Mouse (Mus musculus) A20 (cell line): Measurements from ENCODE around the gene Sdk1.

ENCODE experiments used
- DNase-seq: peaks from one replicate; pipeline ENCODE4 v3.0.0-alpha.2; 2011; ENCODE audit warnings: low read depth, low spot score

Sdk1 gene

DNA sequence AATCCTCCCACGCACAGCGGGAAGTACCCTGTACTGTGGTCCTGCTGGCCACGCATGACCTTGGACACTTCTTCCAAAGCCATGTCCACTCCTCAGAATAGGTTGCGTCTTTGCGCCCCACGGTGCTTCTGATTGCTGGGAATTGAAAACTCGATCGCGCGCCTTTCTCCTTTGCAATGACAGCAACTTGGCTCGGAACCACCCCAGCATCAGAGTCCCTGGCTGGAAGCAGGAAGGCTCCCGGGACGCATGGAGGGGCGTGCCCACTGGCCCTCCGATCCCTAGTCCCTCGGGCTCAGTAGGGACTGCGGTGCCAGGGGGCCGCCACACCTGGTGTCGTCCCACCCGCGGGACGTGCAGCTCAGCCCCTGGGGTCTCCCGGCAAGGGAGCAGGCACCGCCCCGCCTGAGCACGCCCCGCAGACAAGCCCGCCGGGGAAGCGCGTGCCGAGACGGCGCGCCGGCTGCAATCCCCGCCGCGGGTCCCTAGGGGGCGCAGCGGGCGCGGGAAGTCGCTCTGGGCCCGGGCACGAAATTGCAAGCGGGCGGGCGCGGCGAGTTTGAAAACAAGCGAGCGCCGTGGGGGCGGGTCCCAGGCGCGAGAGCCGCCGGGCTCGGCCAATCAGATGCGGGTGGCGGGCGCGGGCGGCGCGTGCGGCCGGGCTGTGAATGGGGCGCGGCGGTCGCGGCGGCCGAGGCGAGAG, at the start of gene Sdk1:
Gene Sdk1, plus strand, starts transcription at position 650 of the 703 bp plus-strand sequence.
- DNase-seq, result no peak

DNA sequence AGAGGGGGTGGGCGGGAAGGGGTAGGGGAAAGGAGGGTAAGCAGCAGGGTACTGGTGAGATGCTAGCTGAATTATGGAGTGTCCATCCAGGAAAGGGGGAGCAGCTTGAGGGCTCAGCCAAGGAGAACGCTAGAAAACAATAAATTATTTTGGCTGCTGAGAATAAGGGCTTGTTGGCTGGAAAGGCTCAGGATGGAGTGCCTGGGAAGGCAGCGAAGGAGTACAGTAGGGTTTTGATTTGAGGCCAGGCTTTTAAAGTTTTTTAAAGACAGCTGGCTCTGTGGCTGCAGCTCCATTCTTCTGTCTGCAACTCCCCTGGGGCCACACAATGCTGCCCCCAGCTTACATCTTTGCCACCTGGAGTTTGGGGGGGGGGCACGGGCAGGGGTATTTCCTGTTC, 44.0 kb upstream of the Sdk1 start:
- no peak for DNase-seq

DNA sequence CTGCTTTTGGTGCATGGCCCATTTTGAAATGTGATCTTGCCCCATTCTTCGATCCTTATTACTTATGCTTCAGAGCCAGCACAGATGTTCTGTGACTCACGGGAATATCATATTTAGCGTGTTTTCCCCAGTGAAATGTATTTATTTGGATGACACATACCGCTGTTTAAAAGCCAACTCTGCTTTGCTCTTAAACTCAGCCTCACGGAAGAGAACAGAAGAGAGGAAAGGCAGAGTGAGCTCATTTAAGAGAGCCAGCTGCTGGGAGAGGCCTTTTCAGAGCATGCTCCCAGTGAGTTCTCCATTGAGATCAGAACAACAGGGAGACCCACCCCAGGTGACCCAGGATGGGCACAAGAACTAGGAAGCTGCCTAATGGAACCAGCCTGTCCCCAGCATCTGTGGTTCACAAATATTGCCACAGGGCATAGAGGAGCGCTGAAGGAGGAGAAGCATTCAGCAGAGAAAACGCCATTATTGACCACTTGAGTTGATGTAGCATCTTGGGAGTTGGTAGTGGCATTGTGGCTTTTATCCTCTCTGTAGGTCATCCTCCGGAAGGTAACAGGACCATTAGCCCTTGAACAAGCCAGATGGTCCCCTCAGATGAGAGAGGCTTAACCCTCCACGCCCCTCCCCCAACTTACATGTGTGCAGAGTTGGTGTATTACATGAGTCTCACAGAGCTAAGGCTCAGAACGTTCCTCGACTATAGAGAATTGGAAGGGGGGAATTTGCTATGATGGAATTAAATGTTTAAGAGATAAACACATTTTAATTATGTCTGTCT, 38.8 kb upstream of the Sdk1 start:
- DNase-seq, result no peak

DNA sequence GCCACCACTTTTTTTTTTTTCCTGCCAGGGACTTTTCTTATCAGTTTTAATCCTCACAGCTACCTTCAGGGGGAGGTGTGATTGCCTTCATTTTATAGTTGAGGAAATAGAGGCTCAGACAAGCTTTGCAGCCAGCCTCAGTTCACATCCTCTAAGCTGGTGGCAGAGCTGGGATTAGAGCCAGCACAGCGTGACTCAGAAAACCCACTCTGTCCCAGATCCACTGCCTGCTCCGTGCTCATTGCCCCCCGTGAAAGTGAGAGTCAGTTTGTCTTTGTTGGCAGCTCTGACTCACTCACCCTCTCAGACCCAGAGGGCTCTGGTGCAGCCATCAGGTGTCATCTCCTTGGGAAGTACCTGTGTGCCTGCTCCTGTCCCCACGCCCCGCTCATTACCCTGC, 34.2 kb upstream of the Sdk1 start:
- DNase-seq, result no peak

DNA sequence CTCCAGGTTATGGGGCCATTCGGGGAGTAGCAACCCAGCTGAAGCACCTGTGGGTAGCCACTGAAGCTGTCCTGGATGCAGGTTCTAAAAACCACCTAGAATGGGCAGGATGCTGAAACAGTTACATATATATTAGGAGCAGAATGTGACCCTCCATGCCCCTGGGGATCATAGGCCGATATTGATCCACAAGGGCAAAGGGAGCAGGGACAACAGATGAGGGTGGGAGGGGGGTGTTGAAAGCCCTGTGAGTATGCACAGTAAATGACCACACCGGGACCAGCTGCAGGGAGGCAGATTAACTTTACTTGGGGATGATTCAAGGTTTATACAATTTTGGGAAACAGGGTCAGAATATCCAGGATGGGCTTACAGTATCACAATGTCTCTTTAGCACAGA, 16.0 kb upstream of the Sdk1 start:
- no peak for DNase-seq

DNA sequence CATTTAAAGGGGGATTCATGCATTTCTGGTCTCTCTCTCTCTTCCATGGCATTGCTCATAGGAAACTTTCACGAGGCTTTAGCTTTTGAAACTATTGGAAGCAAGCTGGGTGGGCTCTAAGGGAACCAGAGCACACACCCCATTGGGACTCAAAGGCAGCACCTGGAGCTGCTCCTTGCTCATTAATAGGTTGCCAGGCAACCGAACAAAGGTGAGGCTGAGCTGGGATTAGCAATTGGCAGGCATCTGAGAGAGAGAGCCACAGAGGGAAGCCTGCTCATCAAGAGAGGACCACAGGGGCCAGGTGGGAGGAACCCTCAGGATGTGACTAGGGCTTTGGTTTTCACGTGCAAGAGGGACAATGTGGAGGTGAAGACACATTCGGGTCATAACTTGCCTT, 7.0 kb upstream of the Sdk1 start:
- DNase-seq, result no peak

DNA sequence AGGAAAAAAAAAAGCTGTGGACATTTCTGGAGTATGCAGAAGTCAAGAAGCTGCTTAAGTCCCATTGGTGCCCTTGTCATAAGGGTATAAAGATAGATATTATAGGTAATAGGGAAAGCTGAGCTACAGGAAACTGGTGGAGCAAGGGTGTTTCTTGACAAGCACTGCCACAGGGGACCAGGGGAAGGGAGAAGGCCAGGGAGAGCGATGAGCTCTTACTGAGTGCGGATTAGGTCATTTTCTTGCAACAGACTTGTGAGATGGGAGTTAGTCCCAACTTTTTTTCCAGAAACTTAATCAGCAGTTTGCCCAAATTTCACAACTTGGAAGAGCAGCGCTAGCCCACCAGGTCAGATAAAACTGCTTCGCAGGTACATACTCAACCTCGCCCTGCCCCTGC, 1.9 kb upstream of the Sdk1 start:
- DNase-seq, result no peak

DNA sequence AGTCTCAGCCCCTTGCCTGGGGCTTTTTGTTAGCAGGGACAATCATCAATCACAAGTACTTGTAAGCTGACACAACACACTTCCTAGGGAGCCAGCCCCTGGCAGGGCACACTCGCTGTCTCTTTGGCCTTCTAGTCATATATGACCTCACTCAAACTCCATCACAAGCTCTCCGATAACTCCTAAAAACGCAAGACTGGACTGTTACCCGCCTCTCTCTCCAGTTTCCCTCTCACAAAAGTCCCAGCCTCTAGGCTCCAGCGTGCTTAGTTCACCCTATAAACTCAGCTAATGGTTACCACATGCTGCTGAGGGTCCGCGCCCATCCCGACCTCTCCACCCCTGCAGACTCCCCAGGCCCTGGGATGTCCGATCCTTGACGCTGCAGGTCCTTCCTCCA, 849 bp upstream of the Sdk1 start:
- no peak for DNase-seq

DNA sequence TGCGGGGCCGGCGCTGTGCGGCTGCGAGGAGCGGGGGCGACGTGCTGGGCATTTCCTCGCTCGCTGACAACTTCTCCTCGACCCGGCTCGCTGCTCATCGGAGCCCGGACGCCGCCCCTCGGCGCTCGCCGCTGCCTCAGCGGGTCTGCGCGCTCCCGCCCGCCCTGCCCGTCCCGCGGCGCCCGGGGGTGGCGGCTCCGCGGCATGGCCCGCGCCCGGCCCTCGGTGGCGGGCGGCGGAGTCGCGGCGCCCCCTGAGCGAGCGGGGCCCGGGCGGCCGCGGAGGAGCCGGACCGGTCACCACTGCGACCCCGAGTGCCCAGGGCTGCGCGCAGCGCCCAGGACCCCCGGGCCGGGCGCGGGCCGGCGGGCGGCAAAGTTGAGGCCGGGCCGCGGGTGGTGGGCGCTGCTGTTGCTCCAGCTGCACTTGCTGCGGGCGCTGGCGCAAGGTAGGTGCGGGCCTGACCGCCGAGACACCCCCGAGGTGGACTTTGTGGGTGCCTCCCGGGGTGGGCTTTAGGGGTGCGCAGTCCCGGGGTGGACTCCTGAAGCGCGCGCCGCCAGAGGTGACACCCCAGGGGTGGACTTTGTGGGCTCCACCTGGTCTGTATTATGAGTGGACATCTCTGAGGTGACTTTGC, 475 bp downstream of the Sdk1 start:
- DNase-seq, result no peak

DNA sequence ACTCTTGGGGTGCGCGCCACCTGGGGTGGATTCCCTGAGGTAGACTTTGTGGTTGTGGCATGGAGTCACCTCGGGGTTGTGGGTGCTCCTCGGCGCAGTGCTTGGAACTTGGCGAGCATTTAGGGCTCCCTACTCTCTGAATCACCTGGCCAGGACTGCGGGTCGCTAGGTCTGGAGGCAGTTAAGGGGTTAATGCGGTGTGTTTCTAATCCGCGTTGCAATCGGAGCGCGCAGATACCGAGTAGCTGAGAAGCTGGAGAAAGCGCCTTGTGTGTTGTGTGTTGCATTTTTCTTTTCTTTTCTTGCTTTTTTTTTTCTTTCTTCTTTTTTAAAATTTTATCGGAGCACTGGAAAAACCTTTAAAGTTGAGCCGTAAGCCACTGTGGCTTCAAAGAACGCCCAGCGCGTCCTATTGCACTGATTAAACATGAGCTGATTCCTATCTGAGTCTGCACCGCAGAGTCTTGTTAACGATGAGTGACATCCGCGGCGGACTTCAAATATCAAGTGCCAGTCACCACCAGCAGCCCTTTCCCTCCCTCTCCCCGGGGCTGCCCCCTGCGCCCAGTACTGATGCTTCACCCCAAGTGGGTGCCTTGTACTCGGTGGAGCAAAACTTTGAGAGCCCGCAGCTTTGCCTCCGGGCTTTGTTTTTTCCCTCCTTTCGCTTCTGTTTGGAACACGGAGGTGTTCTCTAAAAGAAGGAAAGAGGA, 2.1 kb downstream of the Sdk1 start:
- DNase-seq, result no peak

DNA sequence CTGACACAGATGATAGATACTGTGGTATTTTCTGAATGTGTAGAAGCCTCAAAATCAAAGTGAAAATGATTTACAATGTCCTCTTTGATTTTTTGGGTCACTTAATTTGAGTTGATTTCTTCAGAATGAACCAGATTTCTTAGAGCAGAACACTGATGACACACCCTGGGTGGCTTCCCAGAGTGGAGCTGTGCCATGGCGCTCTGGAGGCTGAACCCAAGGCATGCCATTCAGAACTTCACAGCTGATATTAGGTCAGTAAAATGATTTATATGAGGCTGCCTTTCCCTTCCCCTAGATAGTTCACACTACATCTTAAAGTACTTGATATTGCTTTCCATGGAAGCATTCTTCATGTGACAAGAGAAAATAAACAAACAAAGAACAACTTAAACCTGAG, 23.0 kb downstream of the Sdk1 start:
- no peak for DNase-seq

DNA sequence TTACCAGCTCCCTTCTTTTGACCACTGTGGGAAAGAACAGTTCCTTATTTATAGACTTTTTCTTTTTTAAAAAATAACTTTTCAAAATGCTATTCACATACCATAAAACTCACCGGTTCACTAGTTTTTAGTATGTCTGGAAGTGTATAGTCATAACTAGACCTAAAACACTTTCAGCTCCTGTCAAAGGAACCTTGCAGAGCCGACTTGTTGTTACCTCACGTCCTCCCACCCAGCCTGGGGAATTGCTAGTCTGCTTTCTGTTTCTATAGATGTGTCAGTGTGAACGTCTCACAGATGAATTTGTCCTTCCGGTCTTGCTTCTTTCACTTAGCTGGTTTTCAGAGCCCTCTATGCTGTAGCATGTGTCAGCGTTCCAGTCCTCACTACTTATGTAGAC, 35.8 kb downstream of the Sdk1 start:
- no peak for DNase-seq

DNA sequence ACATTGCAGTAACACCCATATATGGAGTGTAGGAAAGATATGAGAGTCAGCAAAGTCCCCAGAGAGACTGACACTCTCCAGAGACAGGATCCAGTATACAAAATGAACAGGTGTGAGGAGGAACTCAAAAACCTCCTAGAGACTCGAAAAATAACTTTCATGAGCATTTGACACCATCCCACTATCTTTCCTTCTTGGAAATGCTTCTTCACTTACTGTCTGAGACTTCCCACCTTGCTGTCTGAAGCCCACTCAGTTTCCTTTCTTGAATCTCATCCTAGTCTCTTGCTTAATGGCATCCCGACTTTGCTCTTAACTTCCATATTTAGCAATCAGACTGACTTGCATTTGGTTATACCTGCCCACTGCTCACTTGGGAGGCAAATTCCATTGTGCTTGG, 40.5 kb downstream of the Sdk1 start:
- no peak for DNase-seq

DNA sequence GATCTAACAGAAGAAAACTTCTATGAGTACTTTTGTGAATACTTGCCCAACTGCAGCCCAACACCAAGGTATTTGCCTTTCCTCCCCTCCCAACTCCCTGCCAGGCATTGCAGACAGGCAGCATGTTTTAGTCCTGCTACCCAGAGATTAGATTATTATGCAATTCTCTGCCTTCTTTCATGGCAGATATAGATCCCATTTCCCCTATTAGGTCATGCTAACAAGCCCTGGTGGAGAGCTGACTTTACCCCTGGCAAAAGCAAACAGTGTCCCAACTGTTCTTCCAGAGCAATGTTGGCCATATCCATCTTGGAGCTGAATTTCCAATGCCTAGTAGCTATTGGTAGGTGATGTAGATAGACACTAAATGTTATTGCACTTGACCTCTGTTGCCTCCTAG, 48.3 kb downstream of the Sdk1 start:
- DNase-seq, result no peak

DNA sequence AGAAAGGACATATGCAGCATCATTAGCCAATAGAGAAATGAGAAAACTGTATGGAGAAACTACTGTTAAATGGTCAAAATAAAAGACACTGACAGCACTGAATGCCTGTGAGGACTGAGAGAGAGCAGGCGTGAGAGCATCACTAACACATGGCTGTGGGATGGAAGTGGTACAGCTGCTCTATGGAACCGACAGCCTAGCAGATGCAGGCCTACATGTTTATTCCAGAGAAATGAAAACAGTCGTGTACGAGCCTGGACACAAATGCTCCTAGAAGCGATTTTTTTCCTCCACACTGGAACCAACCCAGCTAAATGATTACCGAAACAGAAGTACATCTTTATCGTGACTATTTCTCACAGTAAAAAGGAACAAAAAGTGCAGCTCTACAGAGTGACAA, 54.0 kb downstream of the Sdk1 start:
- DNase-seq, result no peak

DNA sequence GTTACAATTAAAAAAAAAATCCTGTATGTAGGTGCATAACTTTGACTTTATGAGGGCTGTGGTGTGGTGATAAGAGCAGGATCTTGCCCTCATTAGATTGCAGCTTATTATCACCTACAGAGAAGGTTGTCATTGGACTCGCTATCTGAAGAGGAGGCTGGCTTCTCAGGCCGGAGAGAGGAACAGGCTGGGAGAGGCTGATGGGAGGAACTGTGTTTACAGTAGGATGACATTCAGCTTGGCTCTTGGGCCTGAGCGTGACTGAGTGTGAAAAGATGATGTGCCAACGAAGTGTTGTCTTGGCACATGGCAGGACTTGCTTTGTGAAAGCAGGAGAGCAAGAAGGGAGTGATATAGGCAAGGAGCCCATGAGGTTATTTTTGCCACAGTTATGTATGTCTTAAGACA, 61.0 kb downstream of the Sdk1 start:
- no peak for DNase-seq

DNA sequence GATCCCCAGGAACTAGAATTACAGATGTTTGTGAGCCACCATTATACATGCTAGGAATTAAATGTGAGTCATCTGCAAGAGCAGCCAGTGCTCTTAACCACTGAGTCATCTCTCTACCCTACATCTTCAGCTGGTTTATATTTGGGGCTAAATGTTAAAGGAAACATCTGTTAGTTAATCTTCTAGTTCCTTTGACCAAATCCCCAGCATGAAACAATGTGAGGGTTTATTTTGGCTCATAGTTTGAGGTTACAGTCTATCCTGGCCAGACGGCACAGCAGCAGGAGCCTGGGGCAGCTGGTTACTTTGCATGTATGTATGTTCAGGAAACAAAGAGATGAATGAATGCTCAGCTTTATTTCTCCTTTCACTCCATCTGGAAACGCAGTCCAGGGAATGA, 62.5 kb downstream of the Sdk1 start:
- no peak for DNase-seq

DNA sequence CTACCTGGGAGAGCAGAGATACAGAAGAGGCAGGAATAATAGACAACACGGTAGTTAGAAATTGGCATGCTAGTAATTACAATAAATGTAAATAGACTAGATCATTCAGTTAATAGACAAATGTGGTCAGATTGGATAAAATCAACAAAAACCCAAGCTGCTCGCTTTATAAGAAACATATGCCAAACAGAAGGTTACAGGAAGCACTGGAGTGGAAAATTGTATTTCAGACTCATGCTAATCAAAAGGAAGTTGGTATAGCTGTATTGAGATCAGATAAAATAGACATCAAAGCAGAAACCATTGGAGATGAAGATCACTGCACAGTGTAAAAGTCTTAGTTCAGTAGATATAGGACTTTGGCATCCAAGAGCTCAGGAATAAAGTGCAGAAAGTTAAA, 63.4 kb downstream of the Sdk1 start:
- no peak for DNase-seq

DNA sequence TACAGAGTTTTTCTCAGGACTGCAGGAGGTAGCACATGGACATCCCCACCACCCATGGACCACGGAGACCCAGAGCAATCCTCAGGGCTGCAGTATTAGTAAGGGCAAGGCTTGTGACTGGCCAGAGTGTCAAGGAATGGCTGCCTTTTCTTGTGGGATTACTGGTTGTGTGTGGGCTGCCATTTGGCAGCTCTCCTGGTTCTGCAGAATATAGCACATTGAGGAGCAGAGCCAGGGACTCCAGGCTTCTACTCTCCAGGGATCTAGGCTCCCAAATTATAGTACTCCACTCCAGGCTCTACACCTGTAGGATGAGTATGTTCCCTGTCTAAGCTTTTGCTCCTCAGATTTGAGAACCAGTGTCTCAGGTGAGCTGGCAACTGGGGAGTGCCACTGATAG, 69.4 kb downstream of the Sdk1 start:
- DNase-seq, result no peak

DNA sequence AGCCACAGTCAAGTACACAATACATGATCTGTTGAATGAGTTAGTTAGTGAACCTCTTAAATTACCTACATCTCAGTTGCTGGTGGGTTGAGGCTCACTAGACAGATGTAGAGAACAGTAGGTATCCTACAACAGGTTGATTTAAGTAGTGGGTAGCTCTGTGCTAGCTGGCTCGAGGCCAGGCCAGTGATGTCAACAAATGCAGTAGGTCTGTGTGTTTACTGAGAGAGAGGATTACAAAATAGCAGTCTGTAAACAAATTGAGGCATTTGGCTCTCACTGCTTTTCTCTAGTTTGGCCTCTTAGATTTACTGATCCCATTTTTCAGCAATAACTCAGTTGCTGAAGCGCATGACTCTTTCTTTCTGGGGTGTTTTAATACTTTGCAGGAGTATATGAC, 70.5 kb downstream of the Sdk1 start:
- no peak for DNase-seq

DNA sequence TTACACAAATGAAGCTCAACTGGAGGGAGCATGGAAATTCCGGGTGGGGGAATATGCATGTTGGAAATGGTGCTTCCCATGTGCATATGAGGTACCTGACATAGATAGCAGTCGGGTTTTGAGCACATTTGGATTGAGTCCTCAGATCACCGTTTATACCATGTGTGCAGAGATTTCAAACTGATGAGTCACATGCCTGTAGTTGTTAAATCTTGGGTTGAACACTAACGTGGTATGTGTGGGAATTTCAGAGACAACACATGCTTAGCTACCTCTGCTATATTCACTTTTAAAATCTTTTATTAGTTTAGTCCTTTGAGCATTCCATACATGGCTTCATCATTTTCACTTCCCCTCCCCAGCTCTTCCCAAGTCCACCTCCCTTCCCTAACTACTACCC, 71.0 kb downstream of the Sdk1 start:
- DNase-seq, result no peak

DNA sequence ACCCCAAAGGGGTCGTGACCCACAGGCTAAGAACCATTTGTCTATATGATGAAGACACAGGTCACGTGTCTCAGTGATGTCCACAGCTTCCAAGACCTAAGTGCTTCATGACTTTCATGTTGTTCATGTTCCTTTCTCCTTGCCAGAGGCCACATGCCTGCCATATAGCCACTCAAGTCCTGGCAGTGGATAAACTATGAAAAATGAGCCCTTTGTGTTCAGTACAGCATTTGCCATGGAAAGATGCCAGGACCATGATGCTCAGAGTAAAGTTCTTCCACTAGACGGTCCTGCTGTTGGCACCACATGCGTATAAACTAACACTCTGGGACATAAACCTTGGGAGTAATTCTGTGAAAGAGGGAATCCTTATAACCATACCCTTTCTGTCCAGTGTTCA, 75.8 kb downstream of the Sdk1 start:
- DNase-seq, result no peak
